Mouse (Mus musculus): Measurements from ENCODE around the gene Garnl3.

DNA sequence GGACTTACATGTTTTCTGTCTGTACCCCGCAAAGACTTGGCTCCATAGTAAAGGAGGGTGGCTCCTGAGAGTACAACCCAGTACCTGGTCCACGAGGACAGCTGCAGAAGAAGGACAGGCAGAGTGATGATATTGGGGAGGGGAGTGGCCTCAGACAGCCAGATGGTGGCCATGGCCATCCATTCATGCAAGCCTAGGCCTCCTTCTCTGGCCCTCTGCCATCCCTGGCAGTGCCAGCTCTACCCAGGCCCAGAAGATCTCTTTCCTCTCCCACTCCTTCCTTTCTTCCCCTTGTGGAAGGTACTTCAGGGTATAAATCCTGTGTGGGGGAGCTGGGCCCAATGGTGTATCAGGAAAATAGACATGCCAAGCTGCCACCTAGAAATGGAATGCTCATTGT is 11.8 kb upstream of the Garnl3 start:
- no peak for TF ChIP-seq POLR2A (IDR thresholded peaks at IDR 0.05; ENCODE audit: low read depth, low read length)
- TF ChIP-seq CTCF (conservative IDR thresholded peaks at IDR 0.05; ENCODE audit: insufficient read depth, insufficient read length, low read depth, low read length) = no peak
